Mouse (Mus musculus) thymus, adult 2 months (tissue): ENCODE data around the gene Taar9. TPM values are rescaled to one million over a fixed set of nuclear protein-coding genes. Genes with fewer than 3 reads are reported as not detected.
"Not testable (repeated sequence)": the region's sequence is repeated elsewhere in the genome, so short reads cannot be mapped to it uniquely, and the experiment has no call there.

Source experiments
- DNase-seq: peaks from one replicate; pipeline ENCODE4 v3.0.0; 2021
- H3K27ac ChIP-seq: fragments of 200-500 bp; 2 replicates; pipeline ENCODE4 v1.5.1; 2012; ENCODE audit warnings: low read length, control low read depth; ENCODE audit not compliant: control insufficient read depth, insufficient read depth
- H3K27me3 ChIP-seq: fragments of 200-500 bp; 2 replicates; pipeline ENCODE4 v1.6.1; 2012; ENCODE audit warnings: mild to moderate bottlenecking, low read length, moderate library complexity, mixed read lengths; ENCODE audit not compliant: control insufficient read depth, insufficient read depth
- H3K36me3 ChIP-seq: fragments of 200-500 bp; 2 replicates; pipeline ENCODE4 v1.6.1; 2012; ENCODE audit warnings: mild to moderate bottlenecking, low read length, moderate library complexity; ENCODE audit not compliant: control insufficient read depth, insufficient read depth
- H3K4me1 ChIP-seq: fragments of 200-500 bp; replicated peaks from 2 replicates; pipeline ENCODE4 v1.6.1; 2012; ENCODE audit warnings: low read length; ENCODE audit not compliant: control insufficient read depth, insufficient read depth
- H3K4me3 ChIP-seq: fragments of 200-500 bp; 2 replicates; pipeline ENCODE4 v1.5.1; 2012; ENCODE audit warnings: mild to moderate bottlenecking, low read length, control low read depth, moderate library complexity; ENCODE audit not compliant: control insufficient read depth, insufficient read depth
- CTCF ChIP-seq: fragments of 200-500 bp; IDR thresholded peaks from 2 replicates; pipeline ENCODE4 v1.5.1; 2012; ENCODE audit warnings: mild to moderate bottlenecking, control low read depth, low read length, moderate library complexity, borderline replicate concordance; ENCODE audit not compliant: control insufficient read depth, poor library complexity, insufficient read depth; ENCODE audit errors: extremely low read depth
- POLR2A ChIP-seq: fragments of 200-500 bp; IDR thresholded peaks from 2 replicates; pipeline ENCODE4 v1.6.1; 2012; ENCODE audit warnings: mild to moderate bottlenecking, low read length, control low read depth, moderate library complexity; ENCODE audit not compliant: control insufficient read depth, poor library complexity, insufficient read depth; ENCODE audit errors: extremely low read depth
- WGBS: fragments of 180-500 bp; shearing (Covaris S2); methylation state at CpG from one replicate; pipeline ENCODE4 v1.1.7; 2018; 5-methylcytosine and 5-hydroxymethylcytosine counted together
- polyA plus RNA-seq: library from polyadenylated mRNA; depleted of rRNA; stranded (reverse); fragments of >200 nt; gene quantifications from 2 replicates; pipeline ENCODE4 v1.2.3, GENCODE M21; 2012; rRNA removed

The Taar9 gene
- not detected in 2 replicates for polyA plus RNA-seq

GRCm38 (mm10) chr10:24109434-24109833, at the start of gene Taar9:
Taar9 (minus strand) TSS chr10:24109534.
- DNase-seq, H3K4me1 ChIP-seq: not testable (repeated sequence)

GRCm38 (mm10) chr10:24158470-24159254, 49.3 kb upstream of the Taar9 start:
- no peak overlapping the region for H3K27ac ChIP-seq
- DNase-seq = peak; percentile 77

More at GRCm38 (mm10) chr10:24109434-24109833, at the start of gene Taar9:
- not testable (repeated sequence) for H3K27ac ChIP-seq, H3K4me3 ChIP-seq, H3K36me3 ChIP-seq, H3K27me3 ChIP-seq
- 96% methylated on average over 8 of the region's 8 CpGs for WGBS

GRCm38 (mm10) chr10:24150086-24150485, 40.8 kb upstream of the Taar9 start:
- no peaks in the 10 kb centered on the region for H3K4me1 ChIP-seq
- no peak overlapping the region for H3K4me3 ChIP-seq
- no peaks in the 10 kb centered on the region for H3K27me3 ChIP-seq
- TF ChIP-seq POLR2A (no peak), CTCF (no peak)
- no peaks in the 10 kb centered on the region for H3K36me3 ChIP-seq
- H3K27ac ChIP-seq = no peak overlapping the region
- 82% methylated on average over 7 of the region's 7 CpGs for WGBS
- DNase-seq = no peak

More at GRCm38 (mm10) chr10:24158470-24159254, 49.3 kb upstream of the Taar9 start:
- no peak overlapping the region for H3K4me3 ChIP-seq
- H3K4me1 ChIP-seq = peaks cover 11% of the 10 kb centered on the region
- WGBS = 76% methylated on average over 12 of the region's 12 CpGs
- TF ChIP-seq POLR2A = no peak
- no peak for TF ChIP-seq CTCF
- H3K27me3 ChIP-seq = no peaks in the 10 kb centered on the region
- peaks cover 16% of the 10 kb centered on the region; the same call in 1 of the 2 replicates for H3K36me3 ChIP-seq

GRCm38 (mm10) chr10:24149135-24149781, 39.9 kb upstream of the Taar9 start, which contains the start of gene Stx7:
Stx7 (plus strand) TSS chr10:24149302.
- TF ChIP-seq CTCF (0 out of 2 replicates have a peak, but pooled peaks have one; percentile 31), POLR2A (peak; percentile 68; the same call in 1 of the 2 replicates)
- under 1% methylated on average over 44 of the region's 45 CpGs for WGBS
- no peaks in the 10 kb centered on the region for H3K4me1 ChIP-seq
- DNase-seq = peak; percentile 92
- no peak within 1 kb of the TSS for H3K27ac ChIP-seq
- H3K4me3 ChIP-seq = peak within 1 kb of the TSS; percentile 98
- no peaks in the 10 kb centered on the region for H3K27me3 ChIP-seq
- H3K36me3 ChIP-seq = no peaks in the 10 kb centered on the region

GRCm38 (mm10) chr10:24142735-24143134, 33.4 kb upstream of the Taar9 start:
- Histone ChIP-seq H3K27me3 (no peaks in the 10 kb centered on the region), H3K4me3 (no peak overlapping the region), H3K27ac (no peak overlapping the region), H3K4me1 (no peaks in the 10 kb centered on the region), H3K36me3 (no peaks in the 10 kb centered on the region)
- TF ChIP-seq POLR2A (no peak), CTCF (no peak)
- DNase-seq = no peak
- 11% methylated on average over 3 of the region's 3 CpGs for WGBS

- no peak overlapping the region for H3K27ac ChIP-seq
- WGBS = 90% methylated on average over 2 of the region's 2 CpGs
- no peak for DNase-seq
- no peaks in the 10 kb centered on the region for H3K27me3 ChIP-seq
- no peak for TF ChIP-seq POLR2A
- TF ChIP-seq CTCF = no peak
- no peak overlapping the region for H3K4me3 ChIP-seq
- H3K36me3 ChIP-seq = no peaks in the 10 kb centered on the region
- no peaks in the 10 kb centered on the region for H3K4me1 ChIP-seq
Measured at GRCm38 (mm10) chr10:24138623-24139261, 29.4 kb upstream of the Taar9 start.
